32 mouse cellular contexts compared by ENCODE assay signal in genomic region chr16:8386386-8386785, GRCm38 (mm10). TPM values are rescaled to one million over a fixed set of nuclear protein-coding genes. Genes with fewer than 3 reads are reported as not detected.
"Had no signal": no experiment of that assay in that cellular context is flagged by ENCODE, and none has a peak within 500 bp of the region (broad histone marks: within the 10 kb centered on the region; RNA-seq: fewer than 3 reads in every experiment).

No protein-coding gene starts in this region.

- ATAC-seq: hindbrain, postnatal 0 days; intestine, embryonic 16.5 days; liver, embryonic 12.5 days had no signal

- H3K4me1 ChIP-seq: heart, embryonic 12.5 days; hindbrain, embryonic 13.5 days; hindbrain, embryonic 15.5 days; kidney, embryonic 15.5 days; limb, embryonic 13.5 days; limb, embryonic 15.5 days; liver, embryonic 12.5 days had no signal

- H3K9me3 ChIP-seq: heart, embryonic 12.5 days; hindbrain, embryonic 13.5 days; hindbrain, embryonic 15.5 days; kidney, embryonic 15.5 days; limb, embryonic 13.5 days; limb, embryonic 15.5 days; liver, embryonic 12.5 days had no signal

- DNase-seq: gastrocnemius, postnatal 14 days; gastrocnemius, postnatal 36 days; heart, adult 18-20 months; heart, postnatal 14 days; heart, postnatal 36 days; kidney, adult 11 months; kidney, adult 2 months; kidney, adult 9 months; kidney, postnatal 14 days; kidney, postnatal 36 days; layer of hippocampus, adult 9-11 months; layer of hippocampus, postnatal 36 days had no signal

- H3K27ac ChIP-seq: hindbrain, embryonic 13.5 days; hindbrain, embryonic 15.5 days; hindbrain, postnatal 0 days; kidney, embryonic 15.5 days; kidney, postnatal 0 days; limb, embryonic 13.5 days; limb, embryonic 15.5 days; liver, embryonic 12.5 days; liver, embryonic 14.5 days had no signal

- H3K9ac ChIP-seq: heart, embryonic 12.5 days; hindbrain, embryonic 13.5 days; hindbrain, embryonic 15.5 days; kidney, embryonic 15.5 days; limb, embryonic 13.5 days; limb, embryonic 15.5 days; liver, embryonic 12.5 days; liver, embryonic 14.5 days had no signal

- H3K4me3 ChIP-seq: heart, embryonic 12.5 days; hindbrain, embryonic 13.5 days; hindbrain, embryonic 15.5 days; kidney, embryonic 15.5 days; limb, embryonic 13.5 days; limb, embryonic 15.5 days; liver, embryonic 12.5 days had no signal

- H3K4me2 ChIP-seq: heart, embryonic 12.5 days; hindbrain, embryonic 13.5 days; hindbrain, embryonic 15.5 days; kidney, embryonic 15.5 days; limb, embryonic 13.5 days; limb, embryonic 15.5 days; liver, embryonic 12.5 days had no signal

- H3K27me3 ChIP-seq: hindbrain, embryonic 13.5 days; hindbrain, embryonic 15.5 days; kidney, embryonic 15.5 days; limb, embryonic 15.5 days had no signal

- H3K36me3 ChIP-seq: heart, embryonic 12.5 days; hindbrain, embryonic 13.5 days; hindbrain, embryonic 15.5 days; kidney, embryonic 15.5 days; limb, embryonic 13.5 days; limb, embryonic 15.5 days; liver, embryonic 12.5 days had no signal

RNA-seq across cellular contexts. Expression of gene Tmem114, which starts 38.5 kb away (rescaled TPM):
- total RNA-seq: gastrocnemius, adult 18-20 months; gastrocnemius, adult 8-10 months; gastrocnemius, postnatal 14 days; gastrocnemius, postnatal 36 days; heart, adult 18-20 months; heart, adult 8-10 months; heart, postnatal 14 days; heart, postnatal 36 days; liver, adult 2 months had no signal
- polyA plus RNA-seq: heart, embryonic 12.5 days; heart, embryonic 14.5 days; heart, embryonic 16.5 days; intestine, embryonic 16.5 days; kidney, adult 2 months; kidney, postnatal 0 days; large intestine, adult 2 months; limb, embryonic 11.5 days; limb, embryonic 15.5 days; liver, adult 2 months; liver, embryonic 12.5 days; liver, embryonic 16.5 days had no signal
